ENCODE assay signal across 8 mouse cellular contexts in the genomic region with DNA sequence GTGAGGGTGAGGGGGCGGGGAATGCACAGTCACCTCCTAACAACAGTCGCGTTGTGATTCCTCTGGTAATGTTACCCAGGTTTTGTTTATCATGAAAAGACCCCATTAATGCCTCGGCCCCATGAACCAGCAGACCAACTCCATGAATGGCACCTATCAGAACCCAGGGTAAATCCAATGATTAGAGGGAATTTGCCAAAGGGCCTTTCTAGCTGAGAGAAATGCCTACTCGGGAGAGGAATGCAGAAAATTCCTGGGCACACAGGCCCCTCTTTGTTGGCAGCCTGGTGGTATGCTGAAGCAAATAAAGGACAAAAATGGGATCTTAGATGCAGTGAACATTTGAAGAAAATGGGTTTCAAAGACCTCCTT. TPM values are rescaled to one million over a fixed set of nuclear protein-coding genes. Genes with fewer than 3 reads are reported as not detected.
A peak's percentile ranks its signal among the peaks of the same experiment; 100 is the strongest.
DNase-seq lines count a peak whose midpoint lies in the region; ATAC-seq lines count a peak whose summit lies in the region.
"Had no signal": no experiment of that assay in that cellular context is flagged by ENCODE, and none has a peak within 500 bp of the region (broad histone marks: within the 10 kb centered on the region; RNA-seq: fewer than 3 reads in every experiment).

No protein-coding gene starts in this region.

- H3K27ac ChIP-seq in lung, embryonic 16.5 days (ENCODE audit: low read length): peak overlapping the region; percentile 79
- H3K27ac ChIP-seq in forebrain, embryonic 13.5 days: peak overlapping the region; percentile 82
- H3K27ac ChIP-seq in limb, embryonic 11.5 days (replicated peaks; ENCODE audit: low read depth, low read length): peak overlapping the region; percentile 92
- H3K27ac ChIP-seq in stomach, embryonic 15.5 days: peak overlapping the region; percentile 71

- peaks cover 24% of the 10 kb centered on the region for H3K4me1 ChIP-seq in lung, embryonic 16.5 days (replicated peaks; ENCODE audit: control insufficient read depth, insufficient read depth, low read length)
- peaks cover 76% of the 10 kb centered on the region for H3K4me1 ChIP-seq in forebrain, embryonic 13.5 days
- peaks cover 50% of the 10 kb centered on the region for H3K4me1 ChIP-seq in limb, embryonic 11.5 days (ENCODE audit: control insufficient read depth, insufficient read depth, low read length)
- H3K4me1 ChIP-seq in stomach, embryonic 15.5 days: peaks cover 26% of the 10 kb centered on the region

- H3K9ac ChIP-seq in lung, embryonic 16.5 days (ENCODE audit: low read length): no peak overlapping the region
- no peak overlapping the region for H3K9ac ChIP-seq in forebrain, embryonic 13.5 days
- H3K9ac ChIP-seq in limb, embryonic 11.5 days (ENCODE audit: low read length): no peak overlapping the region
- H3K9ac ChIP-seq in stomach, embryonic 15.5 days: no peak overlapping the region

- H3K27me3 ChIP-seq in lung, embryonic 16.5 days (ENCODE audit: control insufficient read depth, insufficient read depth, low read depth, low read length): no peaks in the 10 kb centered on the region
- H3K27me3 ChIP-seq in forebrain, embryonic 13.5 days: no peaks in the 10 kb centered on the region
- H3K27me3 ChIP-seq in limb, embryonic 11.5 days (ENCODE audit: control insufficient read depth, insufficient read depth, low read length): no peaks in the 10 kb centered on the region
- no peaks in the 10 kb centered on the region for H3K27me3 ChIP-seq in stomach, embryonic 15.5 days (replicated peaks)

- 44% methylated on average over 5 of the region's 5 CpGs for WGBS in lung, embryonic 16.5 days
- 0% methylated on average over 5 of the region's 5 CpGs for WGBS in forebrain, embryonic 13.5 days
- 20% methylated on average over 5 of the region's 5 CpGs for WGBS in limb, embryonic 11.5 days
- 42% methylated on average over 5 of the region's 5 CpGs for WGBS in stomach, embryonic 15.5 days

- no peak for ATAC-seq in lung, embryonic 16.5 days (ENCODE audit: low read depth)
- ATAC-seq in forebrain, embryonic 13.5 days: peak; percentile 72
- ATAC-seq in limb, embryonic 11.5 days (ENCODE audit: insufficient number of reproducible peaks, low FRiP score, low TSS enrichment, low read depth): no peak
- ATAC-seq in stomach, embryonic 15.5 days (ENCODE audit: insufficient read depth, low FRiP score, low read depth): peak; percentile 21; the same call in 1 of the 2 replicates

- no peak overlapping the region for H3K4me3 ChIP-seq in lung, embryonic 16.5 days (ENCODE audit: low read length)
- H3K4me3 ChIP-seq in forebrain, embryonic 13.5 days: no peak overlapping the region
- no peak overlapping the region for H3K4me3 ChIP-seq in limb, embryonic 11.5 days (ENCODE audit: low read depth, low read length)
- no peak overlapping the region for H3K4me3 ChIP-seq in stomach, embryonic 15.5 days (replicated peaks)

- no peaks in the 10 kb centered on the region for H3K36me3 ChIP-seq in lung, embryonic 16.5 days (ENCODE audit: control insufficient read depth, insufficient read depth, low read length)
- no peaks in the 10 kb centered on the region for H3K36me3 ChIP-seq in forebrain, embryonic 13.5 days (ENCODE audit: poor library complexity, severe bottlenecking)
- peaks cover 11% of the 10 kb centered on the region for H3K36me3 ChIP-seq in limb, embryonic 11.5 days (ENCODE audit: control insufficient read depth, insufficient read depth, low read length)
- H3K36me3 ChIP-seq in stomach, embryonic 15.5 days: no peaks in the 10 kb centered on the region

- no peak for DNase-seq in lung, postnatal 25 days (ENCODE audit: low spot score)
- DNase-seq in limb, embryonic 11.5 days (ENCODE audit: low spot score): no peak
- no peak for DNase-seq in ovary, adult 18-20 months (ENCODE audit: low spot score)
- DNase-seq in cerebellum, postnatal 10 days: no peak
- DNase-seq: lung, adult 2 months had no signal

- H3K4me2 ChIP-seq in lung, embryonic 16.5 days (ENCODE audit: low read depth, low read length): no peak overlapping the region
- H3K4me2 ChIP-seq in forebrain, embryonic 13.5 days: peak overlapping the region; percentile 45
- H3K4me2 ChIP-seq in limb, embryonic 11.5 days (ENCODE audit: low read depth, severe bottlenecking): no peak overlapping the region
- no peak overlapping the region for H3K4me2 ChIP-seq in stomach, embryonic 15.5 days

- H3K9me3 ChIP-seq in lung, embryonic 16.5 days (ENCODE audit: control insufficient read depth, low read length): no peaks in the 10 kb centered on the region
- H3K9me3 ChIP-seq in forebrain, embryonic 13.5 days (replicated peaks): no peaks in the 10 kb centered on the region
- no peaks in the 10 kb centered on the region for H3K9me3 ChIP-seq in limb, embryonic 11.5 days (ENCODE audit: control insufficient read depth, low read length)
- no peaks in the 10 kb centered on the region for H3K9me3 ChIP-seq in stomach, embryonic 15.5 days

RNA-seq across cellular contexts. Expression of a gene that starts 59.2 kb away (rescaled TPM):
- 5.5 and 6.1 TPM in 2 replicates for polyA plus RNA-seq in lung, embryonic 16.5 days (2015; fragmentation: Nextera tagmentation; extraction: Ambion mirVana)
- polyA plus RNA-seq in forebrain, embryonic 13.5 days (2015; fragmentation: Nextera tagmentation; extraction: Ambion mirVana): 12.1 and 15.1 TPM in 2 replicates
- 179 and 195 TPM in 2 replicates for polyA plus RNA-seq in limb, embryonic 11.5 days (2014; fragmentation: Nextera tagmentation; extraction: Ambion mirVana)
- 29.3 TPM in 2 replicates for polyA plus RNA-seq in stomach, embryonic 15.5 days (2015; fragmentation: Nextera tagmentation; extraction: Ambion mirVana)
- polyA plus RNA-seq: lung, adult 2 months had no signal

Comparison
In these comparisons a context has a peak if more than half of its experiments do, and no peak if none do; other contexts are left out.
1. ATAC-seq: peak in forebrain, embryonic 13.5 days (single experiment) and stomach, embryonic 15.5 days (single experiment); none in lung, embryonic 16.5 days (single experiment) and limb, embryonic 11.5 days (single experiment).
2. Peak in every context shown above with its lines, with median percentiles within 50 percentile points of each other: H3K27ac ChIP-seq.